Mouse (Mus musculus) cerebellum, adult 2 months (tissue): Measurements from ENCODE around the gene Lrba.

ENCODE experiments used
- CTCF ChIP-seq: fragments of 200-500 bp; IDR thresholded peaks from 2 replicates; pipeline ENCODE4 v1.5.1; 2011; ENCODE audit warnings: low read depth, mild to moderate bottlenecking, control low read depth, low read length, moderate library complexity, borderline replicate concordance; ENCODE audit not compliant: insufficient read depth
- POLR2A ChIP-seq: fragments of 200-500 bp; IDR thresholded peaks from 2 replicates; pipeline ENCODE4 v1.6.1; 2011; ENCODE audit warnings: low read length, control low read depth, borderline replicate concordance; ENCODE audit not compliant: insufficient read depth

GRCm38 (mm10) chr3:86204608-86205358 is 19.7 kb upstream of the Lrba start:
- TF ChIP-seq POLR2A (no peak), CTCF (no peak)
